Mouse (Mus musculus) midbrain, embryonic 12.5 days (tissue): ENCODE results near the gene Pmch. TPM values are rescaled to one million over a fixed set of nuclear protein-coding genes. Genes with fewer than 3 reads are reported as not detected.

ENCODE experiments used
- ATAC-seq: fragments of 200-750 bp; cut with Nextera tagmentation; 2 replicates; pipeline ENCODE4 v1.8.0; 2017; ENCODE audit warnings: low read depth, moderate TSS enrichment, moderate library complexity; ENCODE audit not compliant: low FRiP score
- H3K27ac ChIP-seq: fragments of 300-500 bp; sonication (generic); replicated peaks from 2 replicates; pipeline ENCODE4 v1.5.1; 2016; ENCODE audit warnings: mild to moderate bottlenecking
- H3K27me3 ChIP-seq: fragments of 300-500 bp; sonication (generic); 2 replicates; pipeline ENCODE4 v1.6.1; 2016; ENCODE audit warnings: mild to moderate bottlenecking
- H3K36me3 ChIP-seq: fragments of 300-500 bp; sonication (generic); 2 replicates; pipeline ENCODE4 v1.6.1; 2016
- H3K4me1 ChIP-seq: fragments of 300-500 bp; sonication (generic); 2 replicates; pipeline ENCODE4 v1.6.1; 2016
- H3K4me2 ChIP-seq: fragments of 300-500 bp; sonication (generic); replicated peaks from 2 replicates; pipeline ENCODE4 v1.6.1; 2016; ENCODE audit warnings: mild to moderate bottlenecking, moderate library complexity
- H3K4me3 ChIP-seq: fragments of 300-500 bp; sonication (generic); 2 replicates; pipeline ENCODE4 v1.5.1; 2016; ENCODE audit warnings: mild to moderate bottlenecking
- H3K9ac ChIP-seq: fragments of 300-500 bp; sonication (generic); replicated peaks from 2 replicates; pipeline ENCODE4 v1.6.1; 2016; ENCODE audit warnings: mild to moderate bottlenecking, moderate library complexity
- H3K9me3 ChIP-seq: fragments of 300-500 bp; sonication (generic); 2 replicates; pipeline ENCODE4 v1.6.1; 2016; ENCODE audit warnings: mild to moderate bottlenecking
- WGBS: fragments of 180-500 bp; shearing (Covaris S2); methylation state at CpG from one replicate; pipeline ENCODE4 v1.1.7; 2016; 5-methylcytosine and 5-hydroxymethylcytosine counted together
- polyA plus RNA-seq: library from polyadenylated mRNA; unstranded; fragments of >200 nt; fragmentation: Nextera tagmentation; extraction: Ambion mirVana; gene quantifications from 2 replicates; pipeline ENCODE4 v1.2.1, GENCODE M21; 2016

Gene Pmch
- 2.0 and 3.5 TPM in 2 replicates for polyA plus RNA-seq

- no peak within 1 kb of the TSS for H3K9ac ChIP-seq
- H3K27ac ChIP-seq, result no peak within 1 kb of the TSS
- no peak within 1 kb of the TSS for H3K4me3 ChIP-seq
- H3K9me3 ChIP-seq, result no peaks in the 10 kb centered on the region
- H3K4me2 ChIP-seq, result no peak within 1 kb of the TSS
- WGBS, result 25% methylated on average over 5 of the region's 5 CpGs
- peaks cover 2% of the 10 kb centered on the region; the same call in 1 of the 2 replicates for H3K4me1 ChIP-seq
- peaks cover 3% of the 10 kb centered on the region; the same call in 1 of the 2 replicates for H3K36me3 ChIP-seq
- H3K27me3 ChIP-seq, result no peaks in the 10 kb centered on the region
- no peak for ATAC-seq
Measured at GRCm38 (mm10) chr10:88090772-88091171, at the start of gene Pmch. Pmch (plus strand) TSS chr10:88091072.

GRCm38 (mm10) chr10:88044297-88044696 lies 46.6 kb upstream of the Pmch start:
- no peaks in the 10 kb centered on the region for H3K4me1 ChIP-seq
- no peaks in the 10 kb centered on the region for H3K27me3 ChIP-seq
- H3K36me3 ChIP-seq, result no peaks in the 10 kb centered on the region
- H3K9me3 ChIP-seq, result no peaks in the 10 kb centered on the region
- no peak overlapping the region for H3K4me3 ChIP-seq
- H3K9ac ChIP-seq, result no peak overlapping the region
- 86% methylated on average over 4 of the region's 4 CpGs for WGBS
- no peak overlapping the region for H3K4me2 ChIP-seq
- no peak overlapping the region for H3K27ac ChIP-seq
- ATAC-seq, result no peak

GRCm38 (mm10) chr10:88046098-88046771 lies 44.6 kb upstream of the Pmch start:
- Histone ChIP-seq H3K4me1 (no peaks in the 10 kb centered on the region), H3K4me2 (no peak overlapping the region), H3K4me3 (no peak overlapping the region), H3K27me3 (no peaks in the 10 kb centered on the region), H3K27ac (no peak overlapping the region), H3K9me3 (no peaks in the 10 kb centered on the region), H3K9ac (no peak overlapping the region), H3K36me3 (no peaks in the 10 kb centered on the region)
- no peak for ATAC-seq
- WGBS, result 71% methylated on average over 11 of the region's 11 CpGs

GRCm38 (mm10) chr10:88054233-88054985 lies 36.5 kb upstream of the Pmch start:
- Histone ChIP-seq H3K4me3 (no peak overlapping the region), H3K27ac (no peak overlapping the region), H3K9ac (no peak overlapping the region), H3K4me1 (no peaks in the 10 kb centered on the region), H3K4me2 (no peak overlapping the region), H3K27me3 (no peaks in the 10 kb centered on the region), H3K36me3 (no peaks in the 10 kb centered on the region), H3K9me3 (no peaks in the 10 kb centered on the region)
- ATAC-seq, result no peak
- WGBS, result 87% methylated on average over 14 of the region's 14 CpGs

- 87% methylated on average over 14 of the region's 14 CpGs for WGBS
- no peak for ATAC-seq
- Histone ChIP-seq H3K4me2 (no peak overlapping the region), H3K4me1 (no peaks in the 10 kb centered on the region), H3K27me3 (no peaks in the 10 kb centered on the region), H3K27ac (no peak overlapping the region), H3K4me3 (no peak overlapping the region), H3K9me3 (no peaks in the 10 kb centered on the region), H3K9ac (no peak overlapping the region), H3K36me3 (no peaks in the 10 kb centered on the region)
Measured at GRCm38 (mm10) chr10:88056950-88057649, 33.8 kb upstream of the Pmch start.

GRCm38 (mm10) chr10:88063436-88063835 lies 27.4 kb upstream of the Pmch start:
- 67% methylated on average over 4 of the region's 4 CpGs for whole genome bisulfite sequencing
- H3K4me2 ChIP-seq, result no peak overlapping the region
- no peak overlapping the region for H3K4me3 ChIP-seq
- no peaks in the 10 kb centered on the region for H3K36me3 ChIP-seq
- H3K27me3 ChIP-seq, result no peaks in the 10 kb centered on the region
- no peaks in the 10 kb centered on the region for H3K9me3 ChIP-seq
- H3K27ac ChIP-seq, result no peak overlapping the region
- no peaks in the 10 kb centered on the region for H3K4me1 ChIP-seq
- no peak overlapping the region for H3K9ac ChIP-seq
- ATAC-seq, result no peak

- Histone ChIP-seq H3K27ac (no peak overlapping the region), H3K4me2 (no peak overlapping the region)
Measured at GRCm38 (mm10) chr10:88064872-88065271, 26.0 kb upstream of the Pmch start.

GRCm38 (mm10) chr10:88067377-88067776 lies 23.5 kb upstream of the Pmch start:
- no peak overlapping the region for H3K9ac ChIP-seq
- no peak overlapping the region for H3K4me3 ChIP-seq
- ATAC-seq, result no peak
- no peak overlapping the region for H3K27ac ChIP-seq
- H3K27me3 ChIP-seq, result no peaks in the 10 kb centered on the region
- H3K4me2 ChIP-seq, result no peak overlapping the region
- 81% methylated on average over 3 of the region's 3 CpGs for WGBS
- H3K9me3 ChIP-seq, result no peaks in the 10 kb centered on the region
- H3K36me3 ChIP-seq, result no peaks in the 10 kb centered on the region
- no peaks in the 10 kb centered on the region for H3K4me1 ChIP-seq

More at GRCm38 (mm10) chr10:88064872-88065271, 26.0 kb upstream of the Pmch start:
- Histone ChIP-seq H3K36me3 (no peaks in the 10 kb centered on the region), H3K4me1 (no peaks in the 10 kb centered on the region), H3K9ac (no peak overlapping the region), H3K9me3 (no peaks in the 10 kb centered on the region), H3K27me3 (no peaks in the 10 kb centered on the region), H3K4me3 (no peak overlapping the region)
- WGBS, result 83% methylated on average over 2 of the region's 2 CpGs
- ATAC-seq, result no peak

- Histone ChIP-seq H3K27ac (no peak overlapping the region), H3K4me1 (no peaks in the 10 kb centered on the region), H3K4me2 (no peak overlapping the region), H3K4me3 (no peak overlapping the region), H3K9me3 (no peaks in the 10 kb centered on the region), H3K9ac (no peak overlapping the region), H3K27me3 (no peaks in the 10 kb centered on the region), H3K36me3 (no peaks in the 10 kb centered on the region)
- ATAC-seq, result no peak
- 91% methylated on average over 2 of the region's 2 CpGs for WGBS
Measured at GRCm38 (mm10) chr10:88106169-88106568, 15.3 kb downstream of the Pmch start.

- 96% methylated on average over 2 of the region's 2 CpGs for whole genome bisulfite sequencing
- Histone ChIP-seq H3K9ac (no peak overlapping the region), H3K27me3 (no peaks in the 10 kb centered on the region), H3K36me3 (no peaks in the 10 kb centered on the region), H3K9me3 (no peaks in the 10 kb centered on the region), H3K4me3 (no peak overlapping the region), H3K4me2 (no peak overlapping the region), H3K4me1 (no peaks in the 10 kb centered on the region), H3K27ac (no peak overlapping the region)
- no peak for ATAC-seq
Measured at GRCm38 (mm10) chr10:88113290-88113689, 22.4 kb downstream of the Pmch start.

- no peaks in the 10 kb centered on the region for H3K9me3 ChIP-seq
- H3K4me2 ChIP-seq, result no peak overlapping the region
- no peak overlapping the region for H3K9ac ChIP-seq
- H3K4me1 ChIP-seq, result no peaks in the 10 kb centered on the region
- no peak for ATAC-seq
- no peak overlapping the region for H3K27ac ChIP-seq
- 0 out of 2 replicates have a peak, but pooled peaks cover 3% of the 10 kb centered on the region for H3K36me3 ChIP-seq
- no peaks in the 10 kb centered on the region for H3K27me3 ChIP-seq
- no peak overlapping the region for H3K4me3 ChIP-seq
Measured at GRCm38 (mm10) chr10:88119721-88120120, 28.8 kb downstream of the Pmch start.

GRCm38 (mm10) chr10:88135630-88136029 lies 44.8 kb downstream of the Pmch start:
- Histone ChIP-seq H3K27me3 (no peaks in the 10 kb centered on the region), H3K9ac (no peak overlapping the region), H3K4me3 (no peak overlapping the region), H3K4me2 (no peak overlapping the region), H3K36me3 (0 out of 2 replicates have a peak, but pooled peaks cover 10% of the 10 kb centered on the region), H3K9me3 (no peaks in the 10 kb centered on the region), H3K27ac (no peak overlapping the region), H3K4me1 (no peaks in the 10 kb centered on the region)
- WGBS, result 98% methylated on average over 16 of the region's 16 CpGs
- no peak for ATAC-seq
